Mouse (Mus musculus) E14TG2a.4 (cell line): ENCODE measurements at regions not wholly inside any gene's neighbourhood (a gene's known extent, or its start where the extent isn't known, plus 50 kb on each side); places are given as distances from the start of the nearest gene placed in this dataset.

Experiments
- CTCF ChIP-seq: conservative IDR thresholded peaks from 2 replicates; pipeline ENCODE4 v1.5.1; 2014; ENCODE audit warnings: low read length
- NANOG ChIP-seq: IDR thresholded peaks from 2 replicates; pipeline ENCODE4 v1.6.1; 2014; ENCODE audit warnings: borderline replicate concordance, low read length, mixed read lengths

DNA sequence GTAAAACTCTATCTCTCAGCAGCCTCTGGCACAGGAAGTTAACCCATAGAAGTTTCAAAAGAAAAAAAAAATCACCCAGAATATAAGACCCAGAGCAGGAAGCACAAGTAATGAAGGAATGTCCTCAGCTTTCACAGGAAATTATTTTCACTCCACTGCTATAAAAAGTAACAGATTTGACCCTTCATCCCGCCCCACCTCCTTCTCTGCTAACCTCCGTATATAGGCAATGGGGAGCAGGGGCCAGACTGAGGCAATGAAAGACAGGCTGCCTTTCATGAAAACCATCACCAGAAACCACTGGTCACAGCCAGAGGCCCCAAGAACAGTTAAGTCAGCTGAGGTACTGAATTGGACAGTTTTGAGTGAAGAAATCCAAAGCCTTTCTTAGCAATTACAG lies 654.9 kb downstream of the Gsdmc2 start:
- TF ChIP-seq CTCF (no peak), NANOG (no peak)
